Mouse (Mus musculus): ENCODE measurements at regions not wholly inside any gene's neighbourhood (a gene's known extent, or its start where the extent isn't known, plus 50 kb on each side); places are given as distances from the start of the nearest gene placed in this dataset.

- Histone ChIP-seq H3K27me3 (ENCODE audit: insufficient read depth, low read length) (no peaks in the 10 kb centered on the region), H3K4me1 (ENCODE audit: insufficient read depth) (no peaks in the 10 kb centered on the region), H3K27ac (ENCODE audit: low read depth) (no peak overlapping the region), H3K36me3 (ENCODE audit: insufficient read depth) (no peaks in the 10 kb centered on the region), H3K9me3 (ENCODE audit: low read depth, low read length) (no peaks in the 10 kb centered on the region), H3K4me2 (no peak overlapping the region), H3K9ac (no peak overlapping the region), H3K4me3 (ENCODE audit: low read depth, low read length) (no peak overlapping the region)
- no peak for DNase-seq
- ATAC-seq (ENCODE audit: insufficient read depth) = no peak
- TF ChIP-seq CTCF (IDR thresholded peaks at IDR 0.05; ENCODE audit: low read depth) = no peak
- WGBS = 36% methylated on average over 10 of the region's 10 CpGs
Observed at GRCm38 (mm10) chr3:58135607-58136365, 278.7 kb upstream of the Tsc22d2 start.

DNA sequence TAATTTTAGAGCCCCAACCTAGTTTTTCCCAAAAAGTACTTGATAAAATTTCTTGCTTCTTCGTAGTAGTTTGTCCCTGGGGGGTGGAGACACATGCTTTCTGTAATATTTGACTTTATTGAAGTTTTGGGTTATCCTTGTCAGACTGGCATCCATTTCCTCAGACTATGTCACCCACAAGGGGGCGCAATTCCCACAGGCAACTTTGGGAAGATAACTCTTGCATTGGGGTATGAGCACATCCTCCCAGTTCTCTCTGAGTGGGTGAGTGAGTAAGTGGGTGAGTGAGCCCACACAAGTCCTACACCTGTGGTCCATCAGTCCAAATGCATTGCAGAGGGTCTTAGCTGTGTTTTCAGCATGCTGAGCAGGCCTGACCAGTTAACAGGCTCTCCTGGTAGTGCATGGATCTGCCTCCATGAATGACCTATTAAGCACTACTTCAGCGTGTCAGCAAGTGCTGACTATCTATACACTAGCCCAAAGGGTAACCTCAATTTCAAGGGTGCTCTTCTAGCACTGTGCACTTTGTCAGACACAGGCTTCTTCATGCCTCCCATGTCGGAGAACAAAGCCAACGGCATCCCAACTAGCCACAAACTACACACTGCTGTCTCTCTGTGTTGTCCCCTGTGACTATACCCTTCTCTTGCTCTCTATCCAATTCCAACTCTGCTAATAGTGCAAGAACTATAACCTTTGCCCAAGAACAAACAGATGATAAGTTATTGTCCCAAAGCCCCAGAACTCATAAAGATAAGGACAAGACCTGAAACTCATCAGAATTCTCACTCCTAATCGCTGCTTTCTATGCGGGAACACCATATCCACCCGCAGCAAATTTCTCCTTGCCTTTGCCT, 275.6 kb upstream of the Tsc22d2 start:
- 72% methylated on average over 8 of the region's 8 CpGs for WGBS
- ATAC-seq (ENCODE audit: insufficient read depth) = no peak
- H3K9me3 ChIP-seq (ENCODE audit: low read depth, low read length) = no peaks in the 10 kb centered on the region
- H3K27me3 ChIP-seq (ENCODE audit: insufficient read depth, low read length) = no peaks in the 10 kb centered on the region
- H3K4me1 ChIP-seq (ENCODE audit: insufficient read depth) = no peaks in the 10 kb centered on the region
- H3K9ac ChIP-seq = no peak overlapping the region
- no peaks in the 10 kb centered on the region for H3K36me3 ChIP-seq (ENCODE audit: insufficient read depth)
- peak; percentile 61 for DNase-seq
- H3K4me3 ChIP-seq (ENCODE audit: low read depth, low read length) = no peak overlapping the region
- peak; percentile 70 for TF ChIP-seq CTCF (IDR thresholded peaks at IDR 0.05; ENCODE audit: low read depth)
- H3K27ac ChIP-seq (ENCODE audit: low read depth) = no peak overlapping the region
- no peak overlapping the region for H3K4me2 ChIP-seq

- Histone ChIP-seq H3K36me3 (ENCODE audit: insufficient read depth) (no peaks in the 10 kb centered on the region), H3K9me3 (ENCODE audit: low read depth, low read length) (no peaks in the 10 kb centered on the region), H3K27ac (ENCODE audit: low read depth) (no peak overlapping the region), H3K4me2 (no peak overlapping the region), H3K4me3 (ENCODE audit: low read depth, low read length) (no peak overlapping the region), H3K4me1 (ENCODE audit: insufficient read depth) (no peaks in the 10 kb centered on the region), H3K9ac (no peak overlapping the region), H3K27me3 (ENCODE audit: insufficient read depth, low read length) (no peaks in the 10 kb centered on the region)
- TF ChIP-seq CTCF (IDR thresholded peaks at IDR 0.05; ENCODE audit: low read depth) = no peak
- WGBS = 49% methylated on average over 3 of the region's 3 CpGs
- DNase-seq = no peak
- no peak for ATAC-seq (ENCODE audit: insufficient read depth)
Observed at GRCm38 (mm10) chr3:58146108-58146507, 268.4 kb upstream of the Tsc22d2 start.

DNA sequence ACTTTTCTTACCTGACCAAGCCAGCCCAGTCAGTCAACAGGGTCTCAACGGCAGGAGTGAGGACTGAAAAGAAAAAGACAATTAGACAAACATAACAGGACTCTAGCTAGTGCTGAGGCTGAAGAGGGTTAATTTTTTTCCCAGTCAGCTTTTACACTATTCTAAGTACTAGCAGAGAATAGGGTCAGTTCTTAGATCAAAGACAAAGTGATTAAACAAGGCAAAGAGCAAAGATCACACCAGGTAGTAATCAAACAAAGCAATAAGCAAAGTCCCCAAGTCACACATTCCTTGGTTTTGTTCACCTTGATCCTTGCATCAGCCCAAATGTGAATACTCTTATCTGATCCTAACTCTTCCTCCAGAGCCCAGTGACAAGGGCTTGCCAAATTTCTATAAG, 267.8 kb upstream of the Tsc22d2 start:
- ATAC-seq (ENCODE audit: insufficient read depth) = no peak
- WGBS = 34% methylated on average over 1 of the region's 1 CpGs
- H3K9ac ChIP-seq = no peak overlapping the region
- H3K4me3 ChIP-seq (ENCODE audit: low read depth, low read length) = no peak overlapping the region
- no peak for DNase-seq
- no peak overlapping the region for H3K27ac ChIP-seq (ENCODE audit: low read depth)
- TF ChIP-seq CTCF (IDR thresholded peaks at IDR 0.05; ENCODE audit: low read depth) = no peak
- no peaks in the 10 kb centered on the region for H3K9me3 ChIP-seq (ENCODE audit: low read depth, low read length)
- H3K4me1 ChIP-seq (ENCODE audit: insufficient read depth) = no peaks in the 10 kb centered on the region
- no peak overlapping the region for H3K4me2 ChIP-seq
- no peaks in the 10 kb centered on the region for H3K36me3 ChIP-seq (ENCODE audit: insufficient read depth)
- no peaks in the 10 kb centered on the region for H3K27me3 ChIP-seq (ENCODE audit: insufficient read depth, low read length)

DNA sequence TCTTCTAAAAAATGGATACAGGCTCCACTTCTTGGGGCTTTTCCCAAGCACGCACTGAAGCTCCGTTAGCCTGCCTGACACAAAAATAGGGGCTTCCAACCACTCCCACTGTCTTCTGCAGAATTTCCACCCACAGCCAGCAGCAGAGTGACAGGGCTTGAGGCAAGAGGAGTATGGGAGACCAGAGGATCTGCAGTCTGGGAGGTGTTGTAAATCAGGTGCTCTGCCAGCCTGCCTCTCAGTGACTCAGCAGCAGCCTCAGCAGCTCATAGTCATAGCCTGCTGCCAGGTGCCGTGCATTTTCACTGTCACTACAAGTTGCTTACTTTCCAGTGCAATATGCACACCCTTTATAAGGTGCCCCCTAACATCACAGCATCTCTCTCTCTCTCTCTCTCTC, 261.4 kb upstream of the Tsc22d2 start:
- Histone ChIP-seq H3K4me3 (ENCODE audit: low read depth, low read length) (no peak overlapping the region), H3K27ac (ENCODE audit: low read depth) (no peak overlapping the region), H3K9me3 (ENCODE audit: low read depth, low read length) (no peaks in the 10 kb centered on the region), H3K36me3 (ENCODE audit: insufficient read depth) (no peaks in the 10 kb centered on the region), H3K9ac (no peak overlapping the region), H3K27me3 (ENCODE audit: insufficient read depth, low read length) (no peaks in the 10 kb centered on the region), H3K4me2 (no peak overlapping the region), H3K4me1 (ENCODE audit: insufficient read depth) (no peaks in the 10 kb centered on the region)
- no peak for DNase-seq
- TF ChIP-seq CTCF (IDR thresholded peaks at IDR 0.05; ENCODE audit: low read depth) = no peak
- no peak for ATAC-seq (ENCODE audit: insufficient read depth)
- WGBS = 79% methylated on average over 3 of the region's 3 CpGs

- Histone ChIP-seq H3K9ac (no peak overlapping the region), H3K4me3 (ENCODE audit: low read depth, low read length) (no peak overlapping the region), H3K27me3 (ENCODE audit: insufficient read depth, low read length) (no peaks in the 10 kb centered on the region), H3K9me3 (ENCODE audit: low read depth, low read length) (no peaks in the 10 kb centered on the region), H3K4me2 (no peak overlapping the region), H3K27ac (ENCODE audit: low read depth) (no peak overlapping the region), H3K4me1 (ENCODE audit: insufficient read depth) (no peaks in the 10 kb centered on the region), H3K36me3 (ENCODE audit: insufficient read depth) (no peaks in the 10 kb centered on the region)
- DNase-seq = no peak
- TF ChIP-seq CTCF (IDR thresholded peaks at IDR 0.05; ENCODE audit: low read depth) = no peak
- no peak for ATAC-seq (ENCODE audit: insufficient read depth)
- 69% methylated on average over 21 of the region's 21 CpGs for WGBS
Observed at GRCm38 (mm10) chr3:58153874-58154756, 260.4 kb upstream of the Tsc22d2 start.

Data from lung, embryonic 14.5 days (tissue).